Mouse (Mus musculus) thymus, postnatal 25 days (tissue): ENCODE results near the gene Homer2.

Source experiments
- DNase-seq: peaks from one replicate; pipeline ENCODE4 v3.0.0; 2022

Homer2 gene

DNA sequence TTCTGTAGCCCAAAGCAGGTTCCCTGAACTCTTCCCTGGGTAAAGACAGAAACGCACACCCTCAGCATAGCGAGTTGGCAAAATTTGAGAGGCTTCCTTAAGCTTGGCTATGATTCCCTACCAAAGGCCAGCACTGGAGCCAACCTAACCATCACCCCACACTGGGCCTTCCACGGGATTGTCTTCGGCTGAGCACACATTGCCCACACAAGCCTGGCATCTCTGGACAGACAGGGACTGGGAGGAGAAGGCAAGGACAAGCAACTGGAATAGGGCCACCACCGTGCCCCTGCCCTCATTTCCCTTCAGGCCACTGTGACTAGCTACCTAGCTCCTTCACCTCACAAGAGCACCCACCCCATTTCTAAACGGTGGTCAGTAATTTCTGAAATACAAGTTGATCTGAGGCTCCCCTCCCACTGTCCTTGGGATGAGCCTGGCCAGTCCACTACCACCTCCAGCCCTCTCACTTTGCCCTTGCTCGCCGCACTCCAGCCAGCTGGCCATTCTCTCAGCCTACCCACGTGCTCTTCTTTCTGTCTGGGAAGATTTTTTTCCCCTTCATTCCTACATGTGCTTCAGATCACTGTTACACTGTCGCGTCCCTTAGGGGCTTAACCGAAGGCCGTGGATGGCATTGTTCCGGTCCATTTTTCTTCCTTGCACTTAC is at the start of gene Homer2:
Gene Homer2 (minus strand): TSS at position 57 of the 670 bp plus-strand sequence.
- DNase-seq: no peak

GRCm38 (mm10) chr7:81747956-81748355 is 40.6 kb upstream of the Homer2 start:
- no peak for DNase-seq

GRCm38 (mm10) chr7:81744145-81744544 is 36.8 kb upstream of the Homer2 start:
- DNase-seq: no peak

- DNase-seq: no peak
Observed at GRCm38 (mm10) chr7:81740010-81740409, 32.7 kb upstream of the Homer2 start.

GRCm38 (mm10) chr7:81738720-81739385 is 31.5 kb upstream of the Homer2 start:
- DNase-seq: no peak

DNA sequence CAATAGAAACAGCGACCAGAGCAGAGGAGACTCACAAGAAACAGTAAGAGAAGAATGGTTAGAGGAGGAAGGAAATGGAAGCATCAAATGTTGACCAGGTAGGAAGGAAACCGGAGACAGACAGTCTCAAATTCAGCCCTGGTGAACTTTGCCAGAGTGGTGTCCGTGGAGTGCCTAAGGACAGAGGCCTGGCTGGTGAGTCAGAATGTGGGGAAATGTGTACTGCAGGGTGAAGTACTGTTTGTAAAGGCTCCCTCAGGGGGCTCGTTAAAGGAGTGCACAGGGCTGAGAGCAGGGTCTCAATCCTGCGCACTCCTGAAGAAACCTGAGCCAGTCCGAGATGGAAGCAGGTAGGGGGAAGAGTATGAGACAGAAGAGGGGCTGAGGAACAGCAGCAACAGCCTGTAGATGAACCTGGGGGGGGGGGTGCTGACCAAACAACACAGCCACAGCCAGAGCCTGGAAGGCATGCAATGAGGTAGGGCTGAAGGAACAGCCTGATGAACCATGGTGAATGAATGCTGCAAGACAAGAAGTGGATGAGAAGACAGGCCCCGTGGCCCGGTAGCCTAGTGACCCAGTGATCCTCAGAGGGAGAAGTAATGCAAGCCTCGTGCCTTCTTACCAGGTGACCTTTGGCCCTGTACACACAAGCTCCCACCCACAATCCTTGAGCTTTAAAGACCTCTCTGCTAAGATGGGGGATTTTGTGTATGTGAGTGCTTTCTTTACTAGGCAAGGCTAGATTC is 28.1 kb upstream of the Homer2 start:
- DNase-seq: no peak

DNA sequence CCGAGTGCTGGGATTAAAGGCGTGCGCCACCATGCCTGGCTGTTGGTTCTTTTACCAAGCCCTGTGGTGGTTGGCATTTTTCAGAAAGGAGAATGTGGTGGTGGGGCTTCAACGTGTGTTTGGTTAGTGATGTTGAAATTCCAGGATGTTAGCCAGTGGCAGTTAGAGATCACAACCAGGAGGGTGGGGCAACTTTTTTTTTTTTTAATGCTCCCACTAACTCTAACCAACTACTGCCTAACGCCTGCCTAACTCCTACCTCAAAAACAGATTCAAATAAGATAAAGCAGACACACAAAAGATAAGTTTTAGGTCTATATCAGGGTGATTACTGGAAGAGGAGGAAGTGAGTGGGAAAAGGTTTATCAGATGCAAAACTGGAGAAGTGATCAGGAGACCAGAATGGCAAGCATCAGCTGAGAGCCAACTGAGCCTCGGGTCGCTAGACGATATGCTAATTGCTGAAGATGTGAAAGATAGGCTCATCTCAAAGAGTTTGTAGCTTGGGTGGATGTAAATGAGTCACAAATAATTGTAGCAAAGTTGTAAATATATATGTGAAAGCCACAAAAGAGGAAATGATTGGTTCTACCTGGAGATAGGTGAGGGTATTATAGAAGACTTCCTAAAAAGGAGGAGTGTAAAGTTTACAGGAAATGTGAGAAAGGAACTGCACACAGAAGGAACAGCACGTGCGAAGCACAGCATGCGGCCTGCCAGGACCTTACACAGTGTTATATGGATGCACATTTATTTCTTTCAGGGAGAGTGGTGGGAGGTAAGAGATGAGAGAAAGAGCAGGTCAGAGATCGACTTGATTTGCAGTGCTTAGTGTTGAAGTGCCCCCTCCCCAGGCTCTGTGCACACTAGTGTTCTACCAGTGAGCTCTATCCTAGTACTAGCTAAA is 25.1 kb upstream of the Homer2 start:
- DNase-seq: no peak

DNA sequence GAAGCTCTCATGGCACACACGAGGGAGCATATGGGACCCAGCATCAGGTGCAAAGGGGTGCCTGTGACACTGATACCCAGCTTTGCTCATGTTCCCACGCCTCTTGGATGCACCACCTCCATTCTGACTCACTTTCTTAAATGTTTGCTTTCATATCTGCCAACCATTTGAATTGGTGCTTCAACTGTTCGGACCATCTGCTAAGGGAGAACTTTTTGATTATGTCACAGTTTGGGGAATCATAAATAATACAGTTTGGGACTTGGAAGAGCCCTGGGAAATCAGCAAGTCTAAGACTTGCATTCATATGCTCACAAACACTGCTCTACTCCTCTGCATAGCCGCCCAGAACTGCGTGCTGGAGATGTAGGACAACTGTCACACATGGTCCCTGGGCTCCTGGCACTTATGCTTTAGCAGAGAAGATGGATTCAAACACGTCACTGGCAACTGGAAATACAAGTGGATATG is 23.9 kb upstream of the Homer2 start:
- no peak for DNase-seq

- DNase-seq: no peak
Observed at GRCm38 (mm10) chr7:81729787-81730186, 22.5 kb upstream of the Homer2 start.

DNA sequence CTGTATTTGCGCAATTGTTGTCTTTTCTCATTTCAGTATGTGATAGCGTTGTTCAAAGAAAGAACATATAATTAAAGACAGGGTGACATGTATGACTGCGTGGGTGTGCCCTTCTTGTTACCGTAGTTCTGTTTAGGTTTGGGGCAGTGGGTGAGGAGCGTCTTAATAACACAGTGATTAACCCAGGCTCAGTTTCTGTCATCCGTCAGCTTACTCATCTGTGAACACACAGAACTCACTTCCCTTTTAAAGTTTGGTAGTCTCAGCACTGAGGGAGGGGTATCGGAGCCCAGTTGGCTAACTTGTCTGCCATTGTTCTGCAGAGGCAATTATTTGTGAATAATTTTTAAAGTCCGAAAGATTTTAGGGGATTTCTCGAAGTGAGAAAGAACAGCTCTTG is 20.4 kb upstream of the Homer2 start:
- no peak for DNase-seq

DNA sequence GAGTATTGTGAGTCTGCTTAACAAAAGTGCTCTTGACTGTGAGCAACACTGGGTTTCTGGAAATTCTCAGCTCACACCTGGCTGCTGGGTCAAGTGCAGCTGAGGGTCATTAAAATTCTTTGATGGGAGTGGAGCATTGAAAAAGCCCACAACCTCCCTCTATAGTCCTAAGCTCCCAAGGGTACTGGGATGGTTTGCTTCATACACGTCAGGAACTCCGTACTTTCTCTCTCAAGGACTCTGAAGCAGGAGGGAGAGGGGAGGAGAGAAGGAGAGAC is 19.3 kb upstream of the Homer2 start:
- DNase-seq: no peak

DNA sequence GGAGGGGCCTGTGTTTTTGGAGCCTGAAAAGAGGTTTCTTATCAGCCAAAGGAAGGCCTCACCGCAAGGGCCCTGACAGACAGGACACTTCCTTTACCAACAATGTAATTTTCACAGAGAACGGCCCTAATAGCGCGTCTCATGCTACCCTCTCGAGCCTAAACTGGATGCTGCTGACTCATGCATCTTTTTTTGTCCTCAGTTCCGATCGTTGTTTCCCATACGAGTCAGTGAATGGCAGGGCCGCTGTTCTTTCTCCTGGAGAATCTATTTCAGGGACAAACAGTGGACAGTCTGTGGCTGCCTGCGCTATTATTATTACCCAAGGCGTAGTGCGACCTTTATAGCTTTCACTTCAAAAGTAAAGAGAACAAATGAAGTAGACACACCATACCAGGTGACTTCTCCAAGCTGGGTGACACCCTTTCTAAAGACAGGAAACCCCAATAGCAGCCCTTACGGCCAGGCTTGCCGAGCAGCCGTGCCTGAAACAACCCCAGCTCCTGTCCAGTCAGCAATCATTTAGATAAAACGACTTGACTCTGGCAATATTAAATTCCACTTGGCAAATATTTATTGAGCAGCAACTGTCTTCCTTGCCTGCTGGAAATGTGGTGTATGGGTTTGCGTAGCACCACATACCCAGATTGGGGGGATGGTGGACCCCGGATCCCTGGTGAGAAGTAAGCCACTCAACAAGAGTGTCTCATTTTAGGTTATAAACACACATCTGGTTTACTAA is 18.8 kb upstream of the Homer2 start:
- no peak for DNase-seq

- DNase-seq: no peak
Observed at GRCm38 (mm10) chr7:81723851-81724250, 16.5 kb upstream of the Homer2 start.

- DNase-seq: no peak
Observed at GRCm38 (mm10) chr7:81721271-81721670, 13.9 kb upstream of the Homer2 start.

DNA sequence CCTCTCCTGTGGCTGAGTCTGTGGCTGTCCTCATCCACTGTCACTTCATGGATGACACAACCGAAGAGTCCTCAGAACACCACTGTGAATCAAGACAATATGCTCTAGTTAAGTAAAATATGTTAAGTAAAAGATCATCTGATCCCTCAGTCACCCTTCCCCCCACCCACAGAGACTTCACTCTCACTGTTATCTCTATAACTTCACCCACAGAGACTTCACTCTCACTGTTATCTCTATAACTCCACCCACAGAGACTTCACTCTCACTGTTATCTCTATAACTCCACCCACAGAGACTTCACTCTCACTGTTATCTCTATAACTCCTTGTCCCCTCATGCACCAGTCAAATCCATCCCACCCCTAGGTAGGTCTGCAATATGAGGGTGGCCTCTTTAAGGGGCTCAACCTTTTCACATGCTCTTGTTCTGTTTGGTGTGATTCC is 11.9 kb upstream of the Homer2 start:
- no peak for DNase-seq

DNA sequence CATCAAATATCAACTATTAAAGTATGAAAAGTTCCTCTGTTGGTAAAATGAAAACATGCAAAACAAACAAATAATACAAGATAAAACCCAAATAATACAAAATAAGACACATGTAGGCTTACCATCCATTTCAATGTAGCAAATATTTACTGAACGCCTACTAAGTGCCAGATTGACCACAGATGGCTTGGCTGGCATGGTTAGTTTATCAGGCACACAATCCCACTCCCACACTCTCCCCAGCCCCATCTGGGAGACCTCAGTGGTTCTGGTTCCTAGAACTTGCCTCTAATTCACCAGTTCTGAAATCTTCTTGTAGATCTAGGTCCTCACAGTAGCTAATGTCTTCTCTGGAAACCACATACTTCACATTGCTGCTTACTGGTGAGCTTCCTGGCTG is 11.3 kb upstream of the Homer2 start:
- DNase-seq: no peak

GRCm38 (mm10) chr7:81710166-81710565 is 2.8 kb upstream of the Homer2 start:
- DNase-seq: no peak

DNA sequence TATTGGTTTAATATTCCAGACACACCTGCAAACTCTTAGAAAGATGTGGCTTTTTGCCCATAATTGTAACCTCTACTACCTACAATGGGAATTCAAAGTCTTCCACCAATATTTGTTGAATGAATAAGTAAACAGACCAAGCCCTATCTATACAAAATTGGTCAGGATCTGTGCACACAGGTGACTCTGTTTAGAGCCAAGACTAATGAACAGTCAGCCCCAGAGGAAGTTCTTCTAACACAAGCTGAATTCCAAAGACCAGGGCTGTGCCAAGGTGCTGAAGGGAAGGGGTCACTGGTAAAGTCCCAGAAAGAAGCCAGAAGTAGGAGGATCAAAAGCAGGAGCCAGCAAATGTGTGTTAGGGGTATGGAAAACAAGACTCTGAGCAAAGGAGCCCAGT is 838 bp upstream of the Homer2 start:
- no peak for DNase-seq

DNA sequence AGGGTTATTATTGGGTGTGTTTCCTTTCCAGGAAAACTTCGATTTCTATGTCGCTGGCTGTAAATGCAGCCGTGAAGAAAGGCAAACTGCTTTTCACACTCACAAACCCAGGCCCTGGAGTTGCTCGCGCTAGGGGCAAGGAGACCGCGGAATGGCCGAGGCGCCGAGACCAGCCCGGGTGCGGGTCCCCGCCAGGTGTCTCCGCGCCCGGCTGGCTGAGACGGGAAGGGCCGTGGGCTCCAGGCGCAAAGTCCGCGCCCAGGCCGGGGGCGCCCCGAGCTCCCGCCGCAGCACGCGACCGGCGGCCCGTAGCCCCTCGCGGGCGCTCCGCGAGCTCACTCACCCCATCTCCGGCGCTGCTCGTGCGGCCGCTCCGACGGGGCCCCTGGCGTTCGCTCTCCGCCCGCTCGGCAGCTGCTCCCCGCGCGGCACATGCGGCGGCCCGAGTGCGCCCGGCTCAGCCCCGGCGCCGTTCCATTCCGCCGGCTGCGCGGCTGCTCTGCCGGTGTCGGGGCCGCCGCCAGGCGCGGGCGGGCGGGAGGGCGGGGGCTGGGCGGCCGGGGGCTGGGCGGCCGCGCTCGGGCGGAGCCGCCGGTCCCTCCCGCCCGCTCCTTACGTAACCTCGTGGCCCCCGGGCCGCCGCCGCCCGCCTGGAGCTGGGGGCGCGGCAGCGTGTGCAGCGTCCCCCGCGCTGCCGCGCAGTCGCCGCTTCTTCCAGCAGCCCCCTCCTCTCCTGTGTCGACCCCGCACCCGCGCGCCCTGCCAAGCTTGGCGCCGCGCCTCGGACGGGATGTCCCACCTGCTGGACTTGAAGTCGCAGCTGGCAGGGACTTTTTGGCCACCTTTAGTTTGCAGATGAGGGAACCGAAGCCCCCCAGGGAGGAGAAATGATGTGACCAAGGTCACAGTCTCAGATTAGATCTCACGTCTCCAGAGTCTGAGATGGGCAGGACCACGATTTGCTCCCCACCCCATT is 623 bp downstream of the Homer2 start:
- no peak for DNase-seq

- no peak for DNase-seq
Observed at GRCm38 (mm10) chr7:81706027-81706415, 1.3 kb downstream of the Homer2 start.

DNA sequence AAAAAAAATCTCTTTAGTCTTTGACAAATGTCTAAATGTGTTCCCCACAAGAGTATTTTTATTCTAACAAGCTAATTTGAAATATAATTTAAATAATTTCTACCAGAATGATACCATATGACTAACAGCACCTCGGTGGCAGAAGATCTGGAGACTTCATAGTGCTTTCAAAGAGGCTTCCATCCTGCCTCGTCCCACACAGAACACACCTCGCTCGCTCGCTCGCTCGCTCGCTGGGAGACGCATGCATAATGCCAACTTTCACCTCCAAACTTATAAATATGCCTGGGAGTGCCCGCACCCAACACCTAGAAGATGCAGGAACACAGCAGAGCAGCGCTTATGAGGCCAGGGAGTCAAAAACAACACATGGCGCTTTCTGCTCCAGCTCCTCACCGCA is 9.0 kb downstream of the Homer2 start:
- no peak for DNase-seq
